In genomic region chr1:191575458-191576247, GRCm38 (mm10) we compare ENCODE assay signal across 8 mouse cellular contexts. TPM values are rescaled to one million over a fixed set of nuclear protein-coding genes. Genes with fewer than 3 reads are reported as not detected.
A peak's percentile ranks its signal among the peaks of the same experiment; 100 is the strongest.
DNase-seq lines count a peak whose midpoint lies in the region; ATAC-seq lines count a peak whose summit lies in the region.

TSS of gene Dtl (minus strand) at chr1:191575544.
TSS of gene Ints7 (plus strand) at chr1:191575636.

- under 1% methylated on average over 70 of the region's 70 CpGs for WGBS in lung, embryonic 16.5 days

- peak within 1 kb of the TSS; percentile 95 for H3K27ac ChIP-seq in lung, embryonic 16.5 days (ENCODE audit: low read length)

- H3K36me3 ChIP-seq in lung, embryonic 16.5 days (ENCODE audit: control insufficient read depth, insufficient read depth, low read length): 0 out of 2 replicates have a peak, but pooled peaks cover 4% of the 10 kb centered on the region

- H3K27me3 ChIP-seq in lung, embryonic 16.5 days (ENCODE audit: control insufficient read depth, insufficient read depth, low read depth, low read length): no peaks in the 10 kb centered on the region

- no peaks in the 10 kb centered on the region for H3K9me3 ChIP-seq in lung, embryonic 16.5 days (ENCODE audit: control insufficient read depth, low read length)

- H3K4me1 ChIP-seq in lung, embryonic 16.5 days (replicated peaks; ENCODE audit: control insufficient read depth, insufficient read depth, low read length): peaks cover 22% of the 10 kb centered on the region

- H3K4me3 ChIP-seq in lung, embryonic 16.5 days (ENCODE audit: low read length): peak within 1 kb of the TSS; percentile 59

- DNase-seq in MEL-GATA-1-ER (ENCODE audit: extremely low read depth, low read depth): peak; percentile 91
- peak; percentile 99 for DNase-seq in cerebellum, adult 8-10 months
- peak; percentile 99 for DNase-seq in forelimb bud, embryonic 11.5 days (ENCODE audit: low read depth, low spot score)
- peak; percentile 92 for DNase-seq in layer of hippocampus, adult 9-10 months (ENCODE audit: low spot score)
- peak; percentile 98 for DNase-seq in ovary, postnatal 10 days (ENCODE audit: low spot score)
- peak; percentile 100 for DNase-seq in thymus, postnatal 10 days (ENCODE audit: low spot score in 2 of 2)

- peak within 1 kb of the TSS; percentile 77 for H3K9ac ChIP-seq in lung, embryonic 16.5 days (ENCODE audit: low read length)

- peak; percentile 89 to 92 for ATAC-seq in hematopoietic stem cell, adult 5-6 weeks (replicated peaks in 1 of 2; ENCODE audit: insufficient read depth in 1 of 2, low FRiP score in 2 of 2, low TSS enrichment in 1 of 2, low read depth in 1 of 2, poor library complexity in 2 of 2, severe bottlenecking in 2 of 2)
- peak; percentile 98 for ATAC-seq in lung, embryonic 16.5 days (ENCODE audit: low read depth)

- peak within 1 kb of the TSS; percentile 85 for H3K4me2 ChIP-seq in lung, embryonic 16.5 days (ENCODE audit: low read depth, low read length)

RNA-seq across cellular contexts. Expression of gene Dtl, which starts in this region (rescaled TPM):
- total RNA-seq in hematopoietic stem cell, adult 5-6 weeks (2017): 81.7 and 96.1 TPM in 2 replicates
- polyA plus RNA-seq in lung, embryonic 16.5 days (2015; fragmentation: Nextera tagmentation; extraction: Ambion mirVana): 50.1 and 54.0 TPM in 2 replicates

RNA-seq across cellular contexts. Expression of gene Ints7, which starts in this region (rescaled TPM):
- total RNA-seq in hematopoietic stem cell, adult 5-6 weeks (2017): 63.7 and 76.4 TPM in 2 replicates
- 51.7 and 54.7 TPM in 2 replicates for polyA plus RNA-seq in lung, embryonic 16.5 days (2015; fragmentation: Nextera tagmentation; extraction: Ambion mirVana)

Comparison
In these comparisons a context has a peak if more than half of its experiments do, and no peak if none do; other contexts are left out.
1. Peak in every context shown above with its lines: DNase-seq, ATAC-seq, H3K4me3 ChIP-seq and H3K27ac ChIP-seq.